Mouse (Mus musculus): ENCODE data around the gene Scamp4. TPM values are rescaled to one million over a fixed set of nuclear protein-coding genes. Genes with fewer than 3 reads are reported as not detected.

Scamp4 gene
- polyA plus RNA-seq (2015; fragmentation: Nextera tagmentation; extraction: Ambion mirVana), result 50.4 and 52.9 TPM in 2 replicates

- DNase-seq (ENCODE audit: low spot score), result peak; percentile 97
These were observed at the start of gene Scamp4, which contains the start of gene Adat3 for GRCm38 (mm10) chr10:80602698-80603325. Gene Scamp4, plus strand, starts transcription at chr10:80602872. Gene Adat3, plus strand, starts transcription at chr10:80602880.

DNA sequence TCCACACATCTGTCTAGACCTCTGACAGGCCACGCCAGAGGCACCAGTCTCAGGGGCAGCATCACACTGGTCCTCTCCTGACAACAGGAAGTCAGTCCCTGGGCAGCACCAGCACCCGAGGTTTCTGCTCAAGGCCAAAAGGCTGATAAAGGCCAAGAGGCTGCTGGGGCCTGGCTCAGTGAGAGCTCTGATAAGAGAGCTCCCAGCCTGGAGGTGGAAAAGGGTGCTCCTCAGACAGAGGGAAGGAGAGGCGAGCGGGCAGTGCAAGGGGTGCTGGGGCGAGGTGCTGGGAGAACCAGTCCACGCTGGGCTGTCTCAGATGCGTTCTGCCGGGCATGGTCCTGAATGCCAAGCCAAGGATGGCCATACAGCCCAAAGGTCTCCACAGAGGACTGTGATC, 49.1 kb upstream of the Scamp4 start:
- no peak for DNase-seq (ENCODE audit: low spot score)

- no peak for DNase-seq (ENCODE audit: low spot score)
These were observed 48.7 kb upstream of the Scamp4 start for GRCm38 (mm10) chr10:80553997-80554396.

DNA sequence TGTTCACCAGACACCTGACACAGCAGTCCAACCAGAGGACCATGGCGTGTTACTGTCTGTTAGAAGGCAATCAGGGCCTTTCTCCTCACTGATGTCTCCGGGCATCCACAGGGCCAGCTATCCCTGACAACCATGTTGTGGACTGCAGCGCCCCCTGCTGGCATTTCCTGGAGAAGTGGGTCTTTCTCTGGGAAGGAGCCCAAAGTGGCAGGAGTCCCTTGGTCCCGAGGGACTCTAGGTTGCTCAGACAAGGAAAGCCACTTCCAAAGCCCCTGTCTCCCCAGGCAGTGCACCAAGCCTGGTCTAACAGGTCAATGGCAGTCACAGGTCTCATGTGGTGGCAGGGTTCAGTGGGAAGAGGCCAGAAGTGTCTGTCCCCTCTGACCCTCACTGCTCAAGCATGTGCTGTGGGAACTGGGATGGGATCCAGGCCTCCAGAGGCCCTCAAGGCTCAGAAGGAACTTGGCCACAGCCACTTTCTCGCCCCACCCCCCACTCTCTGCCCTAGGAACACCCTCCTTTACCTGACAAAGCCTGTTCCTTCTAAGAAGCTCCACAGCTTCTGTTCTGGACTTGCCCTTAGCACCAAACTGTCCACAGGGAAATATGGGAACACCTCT, 45.2 kb upstream of the Scamp4 start:
- peak; percentile 67 for DNase-seq (ENCODE audit: low spot score)

GRCm38 (mm10) chr10:80559431-80559830, 43.2 kb upstream of the Scamp4 start:
- DNase-seq (ENCODE audit: low spot score), result no peak

- DNase-seq (ENCODE audit: low spot score), result no peak
These were observed 42.1 kb upstream of the Scamp4 start for GRCm38 (mm10) chr10:80560621-80561020.

DNA sequence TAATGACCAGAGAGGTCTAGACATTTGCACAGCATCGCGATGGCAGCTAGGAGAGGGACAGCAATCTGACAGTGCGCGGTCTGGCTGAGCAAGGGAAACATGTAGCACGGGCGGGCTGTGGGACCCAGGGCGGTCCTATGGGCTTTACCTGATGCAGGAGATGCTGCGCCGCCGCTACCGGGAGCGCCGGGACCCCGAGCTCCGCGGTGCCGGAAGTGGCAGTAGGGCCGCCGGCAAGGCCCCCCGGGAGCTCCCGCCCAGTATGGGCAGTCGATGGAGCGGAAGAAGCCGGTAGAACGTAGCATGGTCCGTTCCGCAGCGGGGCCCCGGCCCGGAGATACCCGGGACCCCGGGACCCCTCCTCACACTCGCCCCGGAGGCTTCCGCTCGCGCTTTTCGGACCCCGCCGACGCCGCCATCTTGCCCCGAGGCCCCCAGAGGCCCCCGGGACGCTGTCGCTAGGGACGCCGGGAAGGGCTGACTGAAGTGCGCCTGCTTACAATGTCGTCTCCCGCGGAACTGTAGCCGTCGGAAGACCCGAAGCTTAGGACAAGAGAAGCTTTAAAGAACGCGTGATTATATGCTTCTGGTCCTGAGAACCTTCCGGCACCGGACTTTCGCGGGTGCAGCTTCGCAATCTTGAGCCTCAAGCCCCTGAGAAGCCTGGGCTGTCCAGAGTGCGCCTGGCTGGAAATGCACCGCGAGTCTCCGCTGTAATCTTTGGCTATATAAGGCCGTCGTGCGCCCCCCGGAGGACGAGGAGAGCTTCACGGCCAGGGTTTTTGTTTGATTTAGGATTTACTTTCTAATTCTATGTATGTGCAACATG, 41.3 kb upstream of the Scamp4 start, which contains the start of gene Rexo1:
TSS of gene Rexo1 (minus strand) at position 445 of the 829 bp plus-strand sequence.
- peak; percentile 96 for DNase-seq (ENCODE audit: low spot score)

DNA sequence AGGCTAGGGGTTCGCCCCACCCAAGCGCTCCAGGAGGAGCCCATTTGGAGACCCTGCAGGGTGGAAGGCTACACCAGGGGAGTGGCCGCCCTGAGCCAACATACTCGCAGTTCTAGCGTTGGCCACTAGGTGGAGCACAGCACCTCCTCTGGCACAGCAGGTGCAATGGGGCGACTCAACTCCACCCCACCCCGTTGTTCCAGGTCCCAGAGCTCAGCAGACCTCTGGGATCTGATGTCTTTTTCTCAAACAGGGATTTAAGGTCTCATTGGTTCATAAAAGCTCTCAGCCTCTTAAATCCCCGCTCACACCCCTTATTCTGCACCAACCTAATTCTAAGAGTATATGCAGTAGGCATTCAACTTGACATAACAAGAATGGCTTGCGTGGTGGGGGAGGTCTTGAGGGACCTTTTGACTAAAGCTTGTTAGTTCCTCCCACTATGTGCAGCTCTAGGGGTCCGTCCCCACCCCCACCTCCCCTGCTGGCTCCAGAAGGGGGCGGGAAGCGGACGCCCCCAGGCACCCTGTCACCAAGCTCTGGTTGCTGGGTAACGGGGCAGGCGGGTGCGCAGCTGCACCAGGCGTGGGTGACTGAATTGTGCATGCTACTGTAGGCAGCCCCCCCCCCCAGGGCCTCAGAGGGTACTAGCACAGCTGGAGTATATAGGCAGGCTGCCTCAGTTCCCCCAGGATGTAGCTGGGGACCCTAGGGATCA, 36.1 kb upstream of the Scamp4 start:
- peak; percentile 89 for DNase-seq (ENCODE audit: low spot score)

DNA sequence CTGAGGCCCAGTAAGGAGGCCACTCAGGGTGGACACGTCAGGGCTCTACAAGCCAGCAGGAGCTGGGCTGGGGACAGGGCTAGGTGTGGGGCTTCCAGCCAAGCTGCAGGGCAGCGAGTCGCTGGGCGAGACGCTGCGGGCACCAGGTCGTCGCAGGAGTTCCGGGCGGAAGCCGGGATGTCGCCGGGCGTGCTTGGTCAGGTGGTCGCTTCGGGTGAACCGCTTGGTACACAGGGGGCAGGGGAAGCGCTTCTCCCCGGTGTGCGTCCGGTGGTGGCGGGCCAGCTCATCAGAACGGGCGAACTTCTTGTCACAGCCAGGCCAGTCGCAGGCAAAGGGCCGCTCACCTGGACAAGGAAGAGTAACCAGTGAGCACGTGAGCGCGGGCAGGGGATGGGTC, 33.8 kb upstream of the Scamp4 start:
- no peak for DNase-seq (ENCODE audit: low spot score)

DNA sequence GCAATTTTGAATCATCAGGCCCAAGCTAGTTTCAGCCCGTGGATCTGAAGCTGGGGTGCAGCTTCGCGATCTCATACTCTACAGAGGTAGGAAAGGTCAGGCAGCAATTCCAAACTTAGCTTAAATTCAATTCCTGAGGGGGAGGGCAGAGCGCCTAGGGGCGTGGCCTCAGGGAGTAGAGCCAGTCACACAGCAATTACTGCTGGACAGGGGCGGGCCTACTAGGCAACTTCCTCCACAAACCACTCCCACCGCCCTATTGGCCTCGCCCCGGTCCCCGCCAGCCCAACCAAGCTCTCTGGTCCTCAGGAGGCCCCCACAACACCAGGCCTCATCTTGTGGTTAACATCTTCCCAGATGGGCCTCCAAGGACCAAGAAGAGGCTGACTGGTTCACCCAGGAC, 33.0 kb upstream of the Scamp4 start:
- DNase-seq (ENCODE audit: low spot score), result peak; percentile 49

DNA sequence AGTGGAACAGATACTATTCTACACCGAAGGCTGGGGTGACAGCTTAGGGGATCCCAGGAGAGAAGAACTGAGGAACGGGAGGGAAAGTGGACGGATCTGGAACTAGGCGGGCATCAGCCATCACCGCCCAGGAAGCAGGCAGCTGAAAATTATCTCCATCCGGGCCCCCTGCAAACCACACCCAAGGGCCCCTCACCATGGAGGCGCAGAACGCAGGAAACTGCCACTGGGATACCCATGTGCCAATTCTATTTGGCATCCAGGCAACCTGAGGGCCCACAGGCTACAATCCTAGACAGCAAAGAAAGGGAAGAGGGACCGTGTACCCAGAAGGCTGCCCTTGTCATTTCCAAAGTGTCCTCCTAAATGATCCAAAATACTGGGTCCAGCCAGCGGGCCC, 32.3 kb upstream of the Scamp4 start:
- peak; percentile 33 for DNase-seq (ENCODE audit: low spot score)

DNA sequence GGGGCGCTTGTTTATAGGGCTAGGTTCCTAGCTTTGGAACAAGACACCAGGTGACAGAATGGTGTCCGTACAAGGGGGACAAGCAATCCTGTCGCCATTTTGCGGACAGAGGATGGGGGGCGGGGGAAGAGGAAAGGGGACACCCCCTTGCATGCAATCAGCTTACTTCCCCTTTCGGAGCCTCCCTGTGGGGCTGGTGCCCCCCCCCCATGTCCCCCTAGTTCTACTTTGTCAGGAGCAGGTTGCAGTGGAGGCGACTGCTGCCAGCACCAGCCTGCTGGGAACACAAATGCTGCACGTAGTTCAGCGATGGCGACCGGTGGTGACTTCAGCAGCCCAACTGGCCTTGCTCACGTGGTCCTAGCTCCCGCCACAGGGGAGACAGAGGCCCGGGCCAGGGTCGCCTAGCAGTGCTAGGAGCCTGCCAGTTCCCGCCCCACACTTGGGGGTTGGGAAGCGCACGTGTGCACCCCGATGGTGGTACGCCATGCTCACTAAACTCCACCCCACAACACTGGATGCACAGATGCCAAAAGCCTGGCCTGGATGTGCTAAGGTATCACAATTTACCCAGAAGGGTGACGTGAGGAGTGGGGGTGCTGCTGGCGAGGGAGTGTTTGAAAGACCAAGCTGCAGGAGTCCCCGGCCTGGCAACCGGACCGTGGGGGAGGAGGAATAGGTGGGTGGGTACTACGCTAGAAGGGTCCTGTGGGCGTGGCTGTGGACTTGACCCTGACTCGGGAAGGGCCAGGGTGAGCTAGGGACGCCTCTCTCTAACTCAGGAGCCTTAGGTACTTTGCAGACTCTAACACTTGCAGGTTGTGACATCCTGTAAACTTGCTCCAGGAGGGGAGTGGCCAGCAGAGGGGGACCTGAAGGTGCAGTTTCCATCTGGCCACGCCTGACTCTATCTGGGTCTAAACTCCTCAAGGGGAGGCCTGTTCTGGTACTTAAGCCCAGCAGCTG, 31.5 kb upstream of the Scamp4 start:
- no peak for DNase-seq (ENCODE audit: low spot score)

DNA sequence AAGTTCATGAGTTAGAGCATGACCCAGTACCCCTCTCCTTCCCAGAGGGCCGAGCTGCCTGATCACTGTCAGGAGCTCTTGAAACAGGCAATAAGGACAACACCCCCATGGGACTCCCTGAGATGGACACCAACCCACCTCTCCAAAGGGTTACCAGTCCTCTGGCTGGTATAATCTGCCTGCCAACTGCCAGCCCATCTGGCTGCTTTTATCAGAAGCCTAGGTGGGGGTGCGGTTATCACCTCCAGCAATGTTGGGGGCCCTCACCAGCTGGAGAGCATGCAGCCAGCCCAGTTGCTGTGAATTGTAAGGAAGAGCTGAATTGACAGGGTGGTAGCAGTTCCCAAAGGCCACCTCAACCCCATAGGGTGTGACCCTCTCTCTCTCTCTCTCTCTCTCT, 30.2 kb upstream of the Scamp4 start:
- no peak for DNase-seq (ENCODE audit: low spot score)

DNA sequence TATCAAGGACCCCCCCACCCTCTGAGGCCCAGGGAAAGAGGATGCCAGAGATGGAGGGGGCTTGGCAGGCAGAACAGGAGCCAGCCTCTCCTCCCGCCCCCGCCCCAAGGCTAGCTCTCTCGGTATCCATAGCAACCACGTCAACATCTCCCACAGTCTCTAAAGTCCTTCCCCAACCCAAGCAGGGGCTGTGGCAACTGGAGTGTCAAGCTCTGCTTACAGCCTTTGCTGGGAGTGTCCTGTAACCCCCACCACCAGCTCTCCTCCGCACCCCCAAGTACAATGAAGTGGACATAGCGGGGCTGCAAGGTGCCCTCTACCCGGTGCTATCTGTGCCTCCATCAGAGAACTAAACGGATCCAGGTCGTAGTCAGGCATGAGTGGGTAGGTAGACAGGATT, 28.7 kb upstream of the Scamp4 start:
- DNase-seq (ENCODE audit: low spot score), result no peak

GRCm38 (mm10) chr10:80574896-80575295, 27.8 kb upstream of the Scamp4 start:
- no peak for DNase-seq (ENCODE audit: low spot score)

DNA sequence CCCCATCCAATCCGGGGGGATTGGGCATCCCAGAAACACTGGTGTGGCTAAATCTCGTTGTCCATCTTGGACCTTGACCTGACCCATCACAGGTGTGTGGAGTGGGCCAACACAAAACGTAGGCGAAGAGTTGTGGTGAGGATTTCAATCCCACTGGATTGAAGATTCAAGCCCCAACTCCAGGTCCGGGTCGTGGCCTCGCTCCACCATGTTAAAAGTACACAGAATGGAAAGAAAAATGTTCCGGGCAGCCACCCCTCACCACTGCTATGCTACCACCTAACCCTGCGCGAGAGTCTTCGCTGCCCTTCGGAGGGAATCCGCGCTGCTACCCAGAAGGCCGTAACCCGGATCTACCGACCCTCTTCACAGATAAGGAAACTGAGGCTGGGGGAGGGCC, 26.7 kb upstream of the Scamp4 start:
- no peak for DNase-seq (ENCODE audit: low spot score)

GRCm38 (mm10) chr10:80576351-80577194, 26.1 kb upstream of the Scamp4 start:
- DNase-seq (ENCODE audit: low spot score), result peak; percentile 61

- peak; percentile 97 for DNase-seq (ENCODE audit: low spot score)
These were observed 25.2 kb upstream of the Scamp4 start, which contains the start of gene Klf16 for GRCm38 (mm10) chr10:80577195-80578130. Gene Klf16, minus strand, starts transcription at chr10:80577321.

All from thymus, postnatal 0 days (tissue).